In genomic region chr9:118915290-118915689, GRCm38 (mm10) we compare ENCODE assay signal across 7 mouse cellular contexts. TPM values are rescaled to one million over a fixed set of nuclear protein-coding genes. Genes with fewer than 3 reads are reported as not detected.
DNase-seq lines count a peak whose midpoint lies in the region; TF ChIP-seq lines count a peak whose summit lies in the region.

No protein-coding gene starts in this region.

- intact Hi-C loops in left cerebral cortex, adult 2 months (cut with DNase I): no loop called here

- in situ Hi-C loops in ES-E14 (cut with MboI; ENCODE audit: low sequenced_read_pairs in 2 of 2, unreplicated experiment in 2 of 2): loop anchor here (5.0 to 25.0 kb wide), 3 partner anchors 152 to 328 kb away; no protein-coding TSS in a partner anchor

- H3K27ac ChIP-seq in left cerebral cortex, adult 2 months: no peak overlapping the region
- no peak overlapping the region for H3K27ac ChIP-seq in ES-E14 (ENCODE audit: insufficient read depth, low read depth, low read length, poor library complexity, severe bottlenecking)

- peak in 1 of 2 experiments; percentile 31 for DNase-seq in left cerebral cortex, adult 2 months (ENCODE audit: extremely low spot score in 1 of 2, low spot score in 2 of 2)
- no peak for DNase-seq in left cerebral cortex, adult 8-10 months (ENCODE audit: low spot score in 2 of 2)
- DNase-seq in ES-E14 (ENCODE audit: low read depth, low spot score): peak; percentile 54
- DNase-seq in c-Kit-positive CD71-positive TER-119-positive erythroid progenitor cells, embryonic 14.5 days (ENCODE audit: low spot score): peak; percentile 42
- peak; percentile 56 for DNase-seq in naive thymus-derived CD4-positive, alpha-beta T cell, adult 2 months (ENCODE audit: low read depth)
- DNase-seq in gastrocnemius, postnatal 4 days (ENCODE audit: low spot score in 2 of 2): no peak
- no peak for DNase-seq in urinary bladder, postnatal 10 days (ENCODE audit: low spot score)

- H3K36me3 ChIP-seq in ES-E14 (ENCODE audit: control insufficient read depth, insufficient read depth, low read length, poor library complexity, severe bottlenecking): no peaks in the 10 kb centered on the region

- H3K9ac ChIP-seq in ES-E14 (ENCODE audit: insufficient read depth, low read depth, low read length, poor library complexity, severe bottlenecking): no peak overlapping the region

- peak; percentile 66 for TF ChIP-seq CTCF in left cerebral cortex, adult 2 months (IDR thresholded peaks at IDR 0.05)

- H3K4me3 ChIP-seq in left cerebral cortex, adult 2 months: no peak overlapping the region
- H3K4me3 ChIP-seq in ES-E14 (ENCODE audit: insufficient read depth in 1 of 2, low read depth in 1 of 2, low read length in 2 of 2, poor library complexity in 1 of 2, severe bottlenecking in 1 of 2): no peak overlapping the region

- H3K9me3 ChIP-seq in ES-E14 (ENCODE audit: control insufficient read depth, insufficient read depth, low read depth, low read length): no peaks in the 10 kb centered on the region

- H3K4me1 ChIP-seq in ES-E14 (ENCODE audit: control insufficient read depth in 2 of 2, insufficient read depth in 2 of 2, low read length in 2 of 2, poor library complexity in 1 of 2): no peaks in the 10 kb centered on the region

TF ChIP-seq in ES-E14, 5 proteins besides CTCF, POLR2A, EP300 and RAD21:
- TF ChIP-seq ZC3H11A (IDR thresholded peaks at IDR 0.05; ENCODE audit: borderline replicate concordance, low read depth, low read length) (peak; percentile 87), CHD2 (IDR thresholded peaks at IDR 0.05; ENCODE audit: low read depth, low read length) (no peak), MAFK (IDR thresholded peaks at IDR 0.05; ENCODE audit: insufficient read depth, low read depth, low read length) (no peak), HCFC1 (IDR thresholded peaks at IDR 0.05; ENCODE audit: borderline replicate concordance, insufficient read depth, low read length) (no peak)

RNA-seq across cellular contexts. Expression of gene Ctdspl, which starts 11.0 kb away (rescaled TPM):
- total RNA-seq in left cerebral cortex, adult 2 months (2021): 10 to 100 TPM; 33.9 to 37.5 TPM
- total RNA-seq in left cerebral cortex, adult 8-10 months (2022): 10 to 100 TPM; 36.1 to 37.2 (median 36.4) TPM
- total RNA-seq in ES-E14 (2012; rRNA removed): 2.9 and 3.3 TPM in 2 replicates
- 10 to 100 TPM; 21.0 TPM for total RNA-seq in gastrocnemius, postnatal 4 days (2021)

Comparison
In these comparisons a context has a peak if more than half of its experiments do, and no peak if none do; other contexts are left out.
1. DNase-seq: peak in ES-E14 (single experiment), c-Kit-positive CD71-positive TER-119-positive erythroid progenitor cells, embryonic 14.5 days (single experiment) and naive thymus-derived CD4-positive, alpha-beta T cell, adult 2 months (single experiment); none in left cerebral cortex, adult 8-10 months (0 of 2), gastrocnemius, postnatal 4 days (0 of 2) and urinary bladder, postnatal 10 days (single experiment).